Mouse (Mus musculus) bone marrow macrophage, adult 2 months (primary cell): ENCODE data around the gene Asic2. TPM values are rescaled to one million over a fixed set of nuclear protein-coding genes. Genes with fewer than 3 reads are reported as not detected.

ENCODE experiments used
- H3K27ac ChIP-seq: 2 replicates; pipeline ENCODE4 v1.5.1; 2012; ENCODE audit warnings: low read depth, low read length; ENCODE audit not compliant: insufficient read depth
- H3K4me1 ChIP-seq: 2 replicates; pipeline ENCODE4 v1.6.1; 2012; ENCODE audit warnings: low read length; ENCODE audit not compliant: control insufficient read depth, insufficient read depth
- H3K4me3 ChIP-seq: 2 replicates; pipeline ENCODE4 v1.5.1; 2012; ENCODE audit warnings: mild to moderate bottlenecking, low read length, moderate library complexity; ENCODE audit not compliant: insufficient read depth
- CTCF ChIP-seq: IDR thresholded peaks from 2 replicates; pipeline ENCODE4 v1.5.1; 2012; ENCODE audit warnings: low read depth, mild to moderate bottlenecking, low read length, moderate library complexity
- POLR2A ChIP-seq: IDR thresholded peaks from 2 replicates; pipeline ENCODE4 v1.6.1; 2012; ENCODE audit warnings: mild to moderate bottlenecking, low read depth, low read length, borderline replicate concordance
- polyA plus RNA-seq: library from polyadenylated mRNA; stranded (reverse); fragments of >200 nt; gene quantifications from 2 replicates; pipeline ENCODE4 v1.2.4, GENCODE M21; 2012; ENCODE audit not compliant: missing spikeins, insufficient read depth, insufficient read length

The Asic2 gene
- not detected in 2 replicates for polyA plus RNA-seq

- peaks cover 9% of the 10 kb centered on the region for H3K4me1 ChIP-seq
- TF ChIP-seq POLR2A = no peak
- no peak for TF ChIP-seq CTCF
- no peak within 1 kb of the TSS for H3K4me3 ChIP-seq
- H3K27ac ChIP-seq = no peak within 1 kb of the TSS
These were observed at the start of gene Asic2 for GRCm38 (mm10) chr11:81968401-81968881. TSS of gene Asic2 (minus strand) at chr11:81968457.

- Histone ChIP-seq H3K27ac (no peak overlapping the region), H3K4me1 (peaks cover 48% of the 10 kb centered on the region), H3K4me3 (no peak overlapping the region)
- no peak for TF ChIP-seq CTCF
- no peak for TF ChIP-seq POLR2A
These were observed 48.0 kb upstream of the Asic2 start for GRCm38 (mm10) chr11:82016181-82016780.

GRCm38 (mm10) chr11:82015066-82015465 is 46.8 kb upstream of the Asic2 start:
- no peak overlapping the region for H3K27ac ChIP-seq
- H3K4me3 ChIP-seq = no peak overlapping the region
- TF ChIP-seq CTCF = no peak
- TF ChIP-seq POLR2A = no peak
- H3K4me1 ChIP-seq = peaks cover 50% of the 10 kb centered on the region

- TF ChIP-seq POLR2A = no peak
- no peak for TF ChIP-seq CTCF
- H3K4me3 ChIP-seq = no peak overlapping the region
These were observed 45.5 kb upstream of the Asic2 start for GRCm38 (mm10) chr11:82013756-82014155.

GRCm38 (mm10) chr11:82011411-82012193 is 43.3 kb upstream of the Asic2 start:
- no peak for TF ChIP-seq POLR2A
- no peak for TF ChIP-seq CTCF
- H3K4me3 ChIP-seq = no peak overlapping the region
- no peak overlapping the region for H3K27ac ChIP-seq
- H3K4me1 ChIP-seq = peaks cover 63% of the 10 kb centered on the region

More at GRCm38 (mm10) chr11:82013756-82014155, 45.5 kb upstream of the Asic2 start:
- Histone ChIP-seq H3K27ac (no peak overlapping the region), H3K4me1 (peaks cover 55% of the 10 kb centered on the region)

- TF ChIP-seq CTCF (no peak), POLR2A (no peak)
- H3K4me3 ChIP-seq = no peak overlapping the region
- peaks cover 60% of the 10 kb centered on the region for H3K4me1 ChIP-seq
- no peak overlapping the region for H3K27ac ChIP-seq
These were observed 41.9 kb upstream of the Asic2 start for GRCm38 (mm10) chr11:82010115-82010514.

- peaks cover 73% of the 10 kb centered on the region for H3K4me1 ChIP-seq
- peak overlapping the region; percentile 52 for H3K4me3 ChIP-seq
- TF ChIP-seq CTCF = no peak
- no peak for TF ChIP-seq POLR2A
- H3K27ac ChIP-seq = peak overlapping the region; percentile 98
These were observed 38.7 kb upstream of the Asic2 start for GRCm38 (mm10) chr11:82006796-82007423.

- TF ChIP-seq POLR2A = no peak
- TF ChIP-seq CTCF = no peak
- Histone ChIP-seq H3K4me1 (peaks cover 72% of the 10 kb centered on the region), H3K27ac (peak overlapping the region; percentile 92), H3K4me3 (no peak overlapping the region)
These were observed 36.6 kb upstream of the Asic2 start for GRCm38 (mm10) chr11:82004810-82005209.

- TF ChIP-seq CTCF = no peak
- no peak for TF ChIP-seq POLR2A
- no peak overlapping the region for H3K27ac ChIP-seq
- peaks cover 65% of the 10 kb centered on the region for H3K4me1 ChIP-seq
- H3K4me3 ChIP-seq = no peak overlapping the region
These were observed 32.3 kb upstream of the Asic2 start for GRCm38 (mm10) chr11:82000581-82000980.
